Mouse (Mus musculus): ENCODE results near the gene Irx2.

Irx2 gene

DNA sequence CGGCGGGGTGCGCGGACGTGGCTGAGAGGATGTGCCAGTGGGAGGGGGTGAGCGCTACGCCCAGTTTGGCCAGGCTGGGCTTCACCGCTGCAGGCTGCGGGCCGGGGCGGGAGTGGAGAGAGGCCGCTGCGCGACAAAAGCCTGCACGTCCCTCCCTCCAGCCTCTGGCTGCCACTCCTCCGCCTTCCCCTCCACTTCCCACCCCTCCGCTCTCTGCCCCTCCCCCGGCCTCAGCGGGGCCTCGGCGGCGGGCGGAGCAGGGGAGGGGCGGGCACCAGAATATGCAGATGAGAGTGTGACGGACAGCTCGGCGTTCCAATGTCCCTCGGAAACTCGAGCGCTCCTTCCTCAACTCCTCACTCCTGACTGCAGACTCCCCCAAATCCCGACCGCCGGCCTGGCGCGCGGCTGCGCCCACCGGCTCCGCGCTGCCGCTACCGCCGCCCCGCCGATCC lies at the start of gene Irx2:
Gene Irx2, plus strand, starts transcription at position 359 of the 455 bp plus-strand sequence.
- DNase-seq (ENCODE audit: low spot score) = no peak

DNA sequence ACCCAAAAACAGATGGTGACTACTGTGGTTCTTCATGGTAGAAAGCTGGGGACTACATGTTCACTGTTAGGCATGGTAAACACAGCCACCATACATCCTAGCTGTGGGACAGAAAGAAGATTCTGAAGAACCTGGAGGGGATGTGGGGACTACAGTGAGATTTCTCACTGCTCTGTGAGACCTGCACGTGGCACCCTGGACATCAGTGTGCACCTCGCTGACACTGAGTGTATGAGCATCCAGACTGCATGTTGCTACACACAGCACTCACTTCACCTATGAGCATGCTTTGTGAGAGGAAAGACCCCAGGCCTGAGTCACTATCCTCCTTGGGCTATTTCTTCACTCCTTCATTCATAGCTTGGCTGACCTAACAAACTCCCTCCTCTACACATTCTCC lies 47.3 kb upstream of the Irx2 start:
- no peak for DNase-seq (ENCODE audit: low spot score)

DNA sequence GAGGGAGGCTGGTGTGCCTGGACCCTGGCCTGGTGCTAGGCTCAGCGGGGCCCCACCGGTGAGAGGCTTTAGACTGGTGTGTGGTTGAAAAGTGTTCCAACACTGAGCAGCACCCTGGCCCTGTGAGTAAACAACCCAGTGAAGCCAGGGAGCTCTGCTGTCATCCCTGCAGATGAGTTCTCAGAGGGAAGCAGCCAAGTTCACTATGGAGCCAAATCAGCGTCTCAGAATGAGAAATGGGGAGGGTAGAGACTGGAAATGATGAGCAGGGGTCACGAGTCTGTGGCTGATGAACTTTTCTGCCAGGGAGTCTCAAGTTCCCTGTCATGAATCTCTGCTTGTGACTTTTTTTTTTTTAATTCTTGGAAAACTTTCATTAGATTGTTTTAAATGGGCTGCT lies 36.1 kb upstream of the Irx2 start:
- DNase-seq (ENCODE audit: low spot score) = no peak

DNA sequence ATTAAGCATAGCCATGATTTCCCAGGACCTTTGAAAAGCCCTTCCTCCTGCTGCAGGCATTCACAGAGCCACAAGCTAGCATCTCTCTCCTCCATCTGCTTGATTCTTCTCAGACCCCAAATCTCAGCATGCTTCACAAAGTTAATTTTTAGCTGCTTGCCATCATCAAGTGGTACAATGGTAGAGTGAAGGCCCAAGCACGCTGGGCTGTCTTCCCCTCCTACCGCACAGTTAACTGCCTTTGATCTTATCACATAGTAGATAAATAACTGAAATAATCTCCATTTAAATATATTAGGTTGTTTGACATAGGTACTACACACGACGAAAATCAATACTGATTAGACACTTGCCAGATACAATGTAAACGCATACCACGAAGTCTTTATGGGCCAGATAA lies 35.3 kb upstream of the Irx2 start:
- DNase-seq (ENCODE audit: low spot score) = no peak

DNA sequence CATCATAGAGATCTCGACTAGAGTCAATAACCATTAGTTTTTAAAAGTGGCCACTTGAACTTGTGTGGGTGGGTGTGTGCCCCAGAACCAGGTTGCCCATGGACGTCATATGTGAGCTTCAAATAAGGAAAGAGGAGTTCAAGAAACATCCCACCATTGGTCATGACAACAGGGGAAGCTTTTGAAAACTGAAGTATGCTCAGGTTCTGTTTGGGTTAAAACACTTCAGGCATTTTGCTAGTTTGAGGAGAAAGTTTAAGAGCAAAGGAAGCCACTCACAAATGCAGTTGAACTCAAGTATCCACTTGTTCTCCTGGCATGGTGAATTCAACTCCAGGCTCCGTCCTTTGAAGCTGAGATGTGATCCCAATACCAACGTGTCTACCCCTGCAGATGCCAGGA lies 34.9 kb upstream of the Irx2 start:
- no peak for DNase-seq (ENCODE audit: low spot score)

DNA sequence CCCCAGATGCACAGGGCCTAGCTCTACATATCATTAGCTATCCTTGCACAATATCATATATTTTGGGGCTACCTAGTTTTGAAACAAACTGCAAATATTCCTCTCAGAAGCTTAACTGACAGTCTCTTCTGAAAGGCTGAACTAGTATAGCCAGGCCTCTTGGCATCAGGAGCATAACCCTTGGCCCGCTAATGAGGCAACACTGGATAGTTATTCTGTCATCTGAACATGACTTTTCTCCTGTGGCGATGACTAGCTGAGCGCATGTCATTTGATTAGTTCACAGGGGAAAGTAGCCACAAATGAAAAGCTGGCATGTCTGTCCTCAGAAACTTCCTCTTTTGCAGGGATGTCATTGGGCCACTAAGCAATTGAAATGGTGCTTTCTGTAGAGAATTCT lies 29.4 kb upstream of the Irx2 start:
- no peak for DNase-seq (ENCODE audit: low spot score)

DNA sequence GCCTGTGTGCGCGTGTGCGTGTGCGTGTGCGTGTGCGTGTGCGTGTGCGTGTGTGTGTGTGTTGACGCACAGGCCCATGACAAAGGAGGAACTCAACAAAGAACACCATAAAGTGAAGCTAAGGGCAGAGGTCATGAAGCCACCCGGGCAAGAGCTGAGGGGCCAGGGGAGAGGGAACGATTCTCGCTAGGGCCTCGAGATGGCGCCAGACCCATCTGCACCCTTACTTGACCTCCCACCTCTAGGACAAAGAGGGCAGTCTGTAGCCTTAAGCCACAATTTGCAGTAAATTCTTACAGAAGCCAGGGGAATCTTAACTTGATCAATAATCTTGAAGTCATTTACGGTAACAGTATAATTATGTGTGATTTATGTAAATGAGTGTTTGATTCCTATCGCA lies 19.9 kb upstream of the Irx2 start:
- DNase-seq (ENCODE audit: low spot score) = no peak

DNA sequence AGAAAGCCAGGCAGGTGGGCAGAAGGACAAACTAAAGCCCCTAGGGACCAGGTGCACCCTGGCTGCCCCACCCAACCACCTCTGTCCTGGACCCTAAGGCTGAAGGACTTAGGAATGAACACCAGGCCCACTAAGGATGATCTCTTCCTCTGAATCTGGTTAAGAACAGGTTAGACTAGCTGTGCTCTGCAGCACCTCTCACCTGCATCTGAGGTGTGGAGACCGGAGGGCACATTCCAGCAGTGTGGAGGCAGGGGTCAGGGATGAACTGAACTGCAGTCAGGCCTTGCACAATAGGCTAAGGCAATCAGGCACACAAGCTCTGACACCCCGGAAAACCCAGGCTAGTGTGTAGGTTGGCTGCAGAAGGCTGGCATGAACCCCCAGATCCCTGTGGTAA lies 18.3 kb upstream of the Irx2 start:
- DNase-seq (ENCODE audit: low spot score) = no peak

DNA sequence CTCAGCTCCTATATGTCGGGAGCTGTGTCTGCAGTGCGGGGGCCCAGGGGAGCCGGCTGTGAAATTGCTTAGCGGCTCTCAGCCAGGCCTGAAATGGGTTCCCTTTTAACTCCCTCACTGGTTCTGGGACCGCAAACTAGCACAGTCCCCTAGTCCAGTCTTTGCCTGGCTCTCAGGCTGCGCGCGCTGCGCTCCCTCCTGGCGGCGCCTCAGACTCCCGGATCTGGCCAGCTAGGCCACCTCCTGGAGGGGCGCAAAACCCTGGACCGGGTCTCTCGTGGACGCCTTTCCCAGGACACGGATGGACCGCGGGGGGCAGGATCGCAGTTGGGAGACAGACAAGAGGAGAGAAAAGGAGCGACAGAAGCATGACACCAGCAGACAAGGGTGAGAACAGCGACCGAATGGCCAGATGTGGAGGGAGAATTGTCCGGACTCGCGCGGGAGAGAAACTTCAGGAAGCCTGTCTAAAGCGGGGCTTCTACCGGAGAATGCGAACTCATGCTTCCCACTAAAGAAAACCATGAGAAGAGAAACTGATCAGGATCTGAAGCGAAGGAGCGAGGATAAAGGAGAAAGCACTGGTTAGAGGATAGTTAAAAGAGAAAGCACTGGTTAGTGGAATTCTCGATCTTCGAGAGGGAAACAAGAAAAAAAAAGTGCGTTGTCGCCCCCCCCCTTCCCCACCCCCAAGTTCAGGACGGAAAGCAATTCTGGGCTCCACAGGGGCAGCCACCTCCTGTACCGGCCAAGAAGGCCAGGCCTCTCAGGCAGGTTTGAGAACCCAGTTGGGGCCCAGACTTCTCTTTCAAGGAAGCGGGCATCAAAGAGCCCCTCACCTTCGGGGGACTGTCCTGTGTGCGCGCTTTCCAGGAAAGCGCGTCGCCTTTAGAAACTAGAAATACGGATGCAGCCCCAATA lies 4.4 kb upstream of the Irx2 start:
- no peak for DNase-seq (ENCODE audit: low spot score)

DNA sequence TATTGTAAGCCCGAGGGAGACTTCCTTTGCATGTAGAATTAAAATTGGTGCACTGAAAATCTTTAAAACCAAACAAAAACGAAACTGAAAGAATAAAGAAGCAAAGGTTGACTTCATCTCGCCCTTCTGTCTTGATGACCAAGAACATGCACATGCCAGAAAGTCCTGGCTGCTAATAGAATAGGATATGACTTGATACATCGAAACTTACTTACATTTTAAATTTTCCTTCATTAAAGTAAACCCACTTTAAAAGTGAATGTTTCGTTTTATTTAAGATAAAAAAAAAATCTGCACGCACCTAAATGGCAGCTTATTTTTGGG lies 3.8 kb upstream of the Irx2 start:
- no peak for DNase-seq (ENCODE audit: low spot score)

DNA sequence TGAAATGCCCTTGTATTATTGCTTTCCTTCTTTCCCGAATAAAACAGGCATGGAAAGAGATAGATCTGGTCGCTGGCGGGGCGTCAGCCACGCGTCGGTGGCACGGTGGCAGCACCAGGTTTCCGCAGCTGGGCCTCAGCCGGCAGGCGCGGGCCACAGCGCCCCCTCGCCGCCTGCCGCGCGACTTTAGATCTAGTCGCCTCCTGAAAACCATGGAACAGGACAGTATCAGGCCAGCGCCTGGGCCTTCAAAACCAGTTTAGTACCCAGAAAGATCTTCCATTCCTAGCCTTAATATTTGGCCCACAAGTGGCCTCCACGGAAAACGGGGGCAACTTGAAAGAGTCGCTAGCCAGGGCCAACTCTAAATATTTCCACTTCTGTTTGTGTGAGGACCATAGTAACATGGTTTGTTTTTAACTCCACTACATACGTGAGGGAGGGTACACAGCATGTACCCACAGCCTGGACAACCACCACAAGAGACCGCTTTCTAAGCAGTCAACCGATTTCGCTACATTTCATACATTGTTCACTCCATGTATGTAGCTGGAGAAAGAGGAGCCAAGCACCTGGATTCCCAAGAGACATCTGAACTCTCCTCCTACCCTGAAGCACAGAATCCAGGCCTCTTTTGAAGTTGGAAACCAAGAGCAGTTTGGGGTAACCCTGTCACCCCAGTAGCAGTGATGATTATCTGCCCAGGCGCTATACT lies 3.2 kb upstream of the Irx2 start:
- no peak for DNase-seq (ENCODE audit: low spot score)

DNA sequence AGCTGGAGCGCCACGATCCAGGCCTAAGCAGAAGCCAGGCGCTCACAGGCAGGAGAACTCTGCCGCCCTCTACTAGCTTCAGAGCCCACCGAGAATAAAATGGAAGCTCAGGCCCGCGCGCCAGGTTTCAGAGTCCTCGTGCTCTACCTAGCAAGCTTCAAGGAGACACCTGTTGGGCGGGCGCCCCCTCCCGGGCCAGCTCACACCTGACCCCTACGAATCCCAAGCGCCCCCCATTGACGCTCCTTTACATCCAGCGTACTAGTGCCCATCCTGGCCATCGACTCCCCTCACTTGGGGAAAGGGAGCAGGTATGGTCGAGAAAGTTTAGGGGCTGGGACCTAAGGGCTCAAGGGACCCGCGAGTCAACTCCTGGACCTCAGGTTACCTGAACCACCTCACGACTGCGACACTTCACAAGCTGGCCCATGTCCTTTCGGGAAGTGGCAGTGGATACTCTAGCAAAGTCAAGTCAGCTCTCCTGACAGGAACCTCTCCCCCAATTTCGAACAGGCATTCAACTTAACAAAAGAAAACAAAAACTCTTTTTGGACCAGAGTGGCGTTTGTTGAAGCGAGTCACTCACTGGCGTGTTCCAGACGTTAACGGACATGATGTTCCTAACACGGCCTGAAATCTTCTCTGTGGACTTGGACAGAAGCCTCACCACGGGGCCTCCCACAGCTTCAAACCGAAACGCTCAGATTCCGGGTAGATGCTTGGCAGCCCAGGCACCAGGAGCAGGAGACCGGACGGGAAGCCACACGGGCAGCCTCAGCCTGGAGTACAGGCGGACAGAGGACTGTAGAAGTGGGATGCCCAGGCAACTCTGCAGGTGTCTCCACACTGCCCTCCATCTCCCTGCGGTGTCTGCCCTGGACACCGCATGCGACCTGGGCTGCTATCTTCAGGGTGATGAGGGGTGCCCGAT lies 964 bp upstream of the Irx2 start:
- no peak for DNase-seq (ENCODE audit: low spot score)

DNA sequence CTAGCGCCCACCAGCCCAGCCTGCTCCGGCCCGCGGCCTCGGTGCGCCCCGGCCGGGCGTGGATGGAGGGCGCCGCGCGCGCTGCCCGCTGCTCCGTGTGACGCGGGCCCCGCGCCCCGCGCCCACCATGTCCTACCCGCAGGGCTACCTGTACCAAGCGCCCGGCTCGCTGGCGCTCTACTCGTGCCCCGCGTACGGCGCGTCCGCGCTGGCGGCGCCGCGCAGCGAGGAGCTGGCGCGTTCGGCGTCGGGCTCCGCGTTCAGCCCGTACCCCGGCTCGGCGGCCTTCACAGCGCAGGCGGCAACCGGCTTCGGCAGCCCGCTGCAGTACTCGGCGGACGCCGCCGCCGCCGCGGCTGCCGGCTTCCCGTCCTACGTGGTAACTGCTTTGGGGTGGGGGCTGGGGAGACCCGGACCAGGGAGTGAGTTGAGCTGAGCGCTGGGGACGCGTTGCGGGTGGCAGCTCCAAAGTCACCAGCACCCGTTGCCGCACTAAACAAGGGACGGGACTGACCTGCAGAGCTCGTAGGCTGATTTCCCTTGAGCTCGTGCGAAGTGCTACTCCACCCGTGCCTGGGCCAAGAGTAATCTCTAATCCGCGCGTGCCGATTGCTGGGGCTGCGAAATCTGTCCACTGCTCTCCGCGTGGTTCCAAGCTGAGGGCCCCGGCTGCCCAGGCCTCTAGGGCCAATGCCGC lies 463 bp downstream of the Irx2 start:
- no peak for DNase-seq (ENCODE audit: low spot score)

DNA sequence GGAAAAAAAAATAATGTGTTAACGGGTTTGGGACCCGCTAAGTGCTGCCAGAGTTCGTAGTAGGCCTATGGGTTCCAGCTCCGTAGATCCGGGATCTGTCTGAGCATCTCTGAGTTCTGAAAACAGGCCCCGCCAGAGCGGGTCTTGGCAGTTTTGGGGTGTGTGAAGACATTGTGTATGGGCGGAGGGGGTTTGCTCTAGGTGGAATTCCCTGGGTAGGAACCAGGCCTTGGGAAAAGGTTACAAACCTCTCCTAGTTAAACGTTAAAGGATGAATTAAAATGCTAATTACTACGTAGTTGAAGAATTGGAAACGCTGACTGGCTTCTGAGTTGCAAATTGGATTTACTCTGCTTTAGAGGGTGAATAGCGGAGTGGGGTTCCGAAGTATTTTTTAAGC lies 1.2 kb downstream of the Irx2 start:
- DNase-seq (ENCODE audit: low spot score) = no peak

DNA sequence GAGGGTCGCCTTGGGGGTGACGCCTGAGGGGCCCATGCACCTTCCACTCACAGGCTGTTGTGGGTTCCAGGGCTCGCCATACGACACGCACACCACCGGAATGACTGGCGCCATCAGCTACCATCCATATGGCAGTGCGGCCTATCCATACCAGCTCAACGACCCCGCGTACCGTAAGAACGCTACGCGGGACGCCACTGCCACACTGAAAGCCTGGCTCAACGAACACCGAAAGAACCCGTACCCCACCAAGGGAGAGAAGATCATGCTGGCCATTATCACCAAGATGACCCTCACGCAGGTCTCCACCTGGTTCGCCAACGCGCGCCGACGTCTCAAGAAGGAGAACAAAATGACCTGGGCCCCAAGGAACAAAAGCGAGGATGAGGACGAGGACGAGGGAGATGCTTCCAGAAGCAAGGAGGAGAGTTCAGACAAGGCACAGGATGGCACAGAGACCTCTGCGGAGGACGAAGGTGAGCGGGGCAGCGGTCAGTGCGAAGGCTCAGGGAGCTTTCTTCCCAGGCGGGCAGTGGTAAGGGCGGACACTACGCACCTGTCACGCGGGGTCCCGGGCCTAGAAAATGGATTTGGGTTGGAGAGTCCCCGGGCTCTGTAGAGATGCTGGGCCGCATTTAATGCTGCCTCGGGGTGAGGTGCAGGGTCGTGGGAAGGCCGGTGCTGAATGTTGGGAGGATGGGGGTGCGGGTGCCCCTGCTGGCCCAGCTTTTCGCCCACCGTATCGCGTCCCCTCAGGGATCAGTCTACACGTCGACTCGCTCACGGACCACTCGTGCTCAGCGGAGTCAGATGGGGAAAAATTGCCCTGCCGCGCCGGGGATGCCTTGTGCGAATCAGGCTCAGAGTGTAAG lies 2.1 kb downstream of the Irx2 start:
- no peak for DNase-seq (ENCODE audit: low spot score)

DNA sequence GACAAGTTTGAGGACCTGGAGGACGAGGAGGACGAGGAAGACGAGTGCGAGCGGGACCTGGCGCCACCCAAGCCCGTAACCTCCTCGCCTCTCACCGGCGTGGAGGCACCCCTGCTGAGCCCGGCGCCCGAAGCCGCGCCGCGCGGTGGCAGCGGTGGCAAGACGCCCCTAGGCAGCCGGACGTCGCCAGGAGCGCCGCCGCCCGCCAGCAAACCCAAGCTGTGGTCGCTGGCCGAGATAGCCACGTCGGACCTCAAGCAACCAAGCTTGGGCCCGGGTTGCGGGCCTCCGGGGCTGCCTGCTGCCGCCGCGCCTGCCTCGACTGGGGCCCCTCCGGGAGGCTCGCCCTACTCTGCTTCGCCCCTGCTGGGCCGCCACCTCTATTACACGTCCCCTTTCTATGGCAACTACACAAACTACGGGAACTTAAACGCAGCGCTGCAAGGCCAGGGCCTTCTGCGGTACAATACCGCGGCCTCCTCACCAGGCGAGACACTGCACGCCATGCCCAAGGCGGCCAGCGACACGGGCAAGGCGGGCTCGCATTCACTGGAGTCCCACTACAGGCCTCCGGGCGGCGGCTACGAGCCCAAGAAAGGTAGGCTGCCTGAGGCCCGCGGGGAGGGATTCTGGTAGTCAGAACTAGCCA lies 2.9 kb downstream of the Irx2 start:
- no peak for DNase-seq (ENCODE audit: low spot score)

DNA sequence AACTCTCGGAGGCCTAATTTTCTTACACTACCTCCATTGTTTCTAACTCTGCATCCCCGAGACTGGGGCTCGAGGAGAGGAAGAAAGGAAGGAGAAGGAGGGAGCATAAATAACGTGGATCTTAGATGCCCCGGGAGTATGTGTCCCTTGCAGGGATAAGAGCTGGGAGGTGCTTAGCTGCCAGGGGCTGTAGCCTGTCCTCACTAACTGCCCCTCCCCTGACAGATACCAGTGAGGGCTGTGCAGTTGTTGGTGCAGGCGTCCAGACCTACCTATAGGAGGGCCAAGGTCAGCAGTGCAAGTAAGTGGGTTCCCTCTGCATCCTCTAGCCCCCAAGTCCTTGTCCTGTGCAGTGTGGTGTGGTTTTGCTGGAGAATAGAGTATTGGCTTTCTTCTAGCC lies 3.7 kb downstream of the Irx2 start:
- DNase-seq (ENCODE audit: low spot score) = no peak

DNA sequence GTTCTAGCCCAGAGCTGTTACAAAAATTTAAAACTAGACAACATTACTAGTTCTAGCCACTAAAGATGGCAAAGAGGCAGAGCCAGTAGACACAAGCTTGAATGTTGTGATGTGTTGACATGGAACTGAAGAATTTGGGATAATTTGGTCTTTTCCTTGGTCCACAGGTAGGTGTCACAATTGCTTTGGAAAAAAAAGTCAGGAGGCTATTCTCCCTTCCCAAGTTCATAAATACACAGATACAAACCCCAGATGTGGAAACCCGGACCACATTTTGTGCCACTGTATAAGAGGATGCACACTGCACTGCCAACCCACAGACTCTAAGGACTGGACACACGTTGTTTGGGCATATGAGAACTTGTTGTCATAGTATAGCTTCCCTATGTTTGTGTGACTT lies 4.5 kb downstream of the Irx2 start:
- no peak for DNase-seq (ENCODE audit: low spot score)

DNA sequence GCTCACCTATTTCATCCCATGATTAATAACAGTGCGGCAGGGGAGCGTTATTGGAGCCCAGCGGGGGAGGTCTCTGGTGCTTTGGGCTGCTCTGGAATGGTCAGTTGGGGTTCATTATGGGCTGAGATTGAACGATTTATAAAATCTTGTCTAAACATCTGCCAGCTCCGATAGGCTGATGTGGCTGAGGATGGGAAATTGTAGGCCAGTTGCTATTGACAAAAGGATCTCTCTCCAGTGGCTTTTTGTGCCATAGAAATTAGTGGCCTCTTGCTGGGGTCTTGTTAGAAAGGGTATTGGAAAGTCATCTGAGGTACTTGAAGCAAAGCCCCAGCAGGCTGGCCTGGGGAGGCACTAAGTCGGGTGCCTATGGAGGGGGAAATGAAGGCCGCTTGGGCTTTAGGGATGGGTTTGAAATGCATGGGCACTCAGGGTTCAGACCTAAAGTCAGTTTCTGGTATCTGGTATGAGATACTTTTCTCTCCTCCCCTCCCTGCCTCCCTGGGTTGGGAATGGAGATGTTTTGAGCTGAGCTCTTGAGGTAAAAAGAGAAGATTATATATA lies 6.2 kb downstream of the Irx2 start:
- DNase-seq (ENCODE audit: low spot score) = no peak

DNA sequence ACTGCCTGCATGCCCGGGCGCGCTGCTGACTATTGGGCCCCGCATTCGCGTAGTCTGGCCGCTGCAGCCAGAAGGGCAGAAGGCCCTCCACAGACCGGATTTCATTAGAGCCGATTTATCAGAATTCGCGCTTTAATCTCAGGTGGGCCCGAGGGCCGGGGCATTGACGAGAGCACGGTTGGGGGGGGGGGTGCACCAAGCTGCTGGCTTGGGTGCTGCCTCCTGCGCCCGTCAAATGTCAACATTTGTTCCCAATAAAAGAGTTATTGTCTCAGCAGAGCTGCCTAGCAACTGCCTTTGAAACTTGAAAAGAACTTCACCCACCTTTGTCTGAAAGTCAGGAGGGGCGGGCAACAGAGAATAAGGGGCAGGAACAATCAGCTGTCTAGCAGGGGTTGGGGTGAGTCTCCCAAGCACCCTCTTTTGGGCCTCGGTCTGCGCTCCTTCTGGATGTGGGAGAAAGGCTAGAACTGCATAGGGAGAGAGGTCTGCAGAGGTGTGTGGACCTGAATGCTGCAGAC lies 7.8 kb downstream of the Irx2 start:
- no peak for DNase-seq (ENCODE audit: low spot score)

Measured in left cerebral cortex, adult 11 months (tissue).